Mouse (Mus musculus): ENCODE results near the gene Lman1l. TPM values are rescaled to one million over a fixed set of nuclear protein-coding genes. Genes with fewer than 3 reads are reported as not detected.

The Lman1l gene
- polyA plus RNA-seq, 1 experiment from 2014 or later: not detected

DNA sequence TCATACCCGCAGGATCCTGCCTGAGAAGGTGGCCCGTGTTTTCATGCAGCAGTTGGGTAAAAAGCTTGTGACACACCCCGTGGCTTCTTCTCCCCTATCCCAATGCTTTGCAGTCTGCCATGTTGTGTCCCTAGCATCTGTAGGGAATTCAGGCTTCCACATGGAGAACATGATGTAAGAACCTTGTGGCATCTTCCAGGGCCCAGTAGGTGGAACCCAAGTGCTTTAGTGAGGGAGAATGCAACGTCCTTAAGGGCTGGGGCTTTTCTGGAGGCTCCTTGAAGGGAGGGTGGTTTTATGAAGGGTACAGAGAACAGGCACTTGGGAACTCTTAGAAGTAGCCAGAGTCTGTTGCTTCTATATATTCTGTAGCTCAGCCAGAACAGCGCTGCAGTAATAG, 29.8 kb downstream of the Lman1l start:
- DNase-seq (ENCODE audit: low spot score) (no peak), ATAC-seq (ENCODE audit: insufficient read depth, low FRiP score, low TSS enrichment) (no peak)
- H3K27me3 ChIP-seq (ENCODE audit: control insufficient read depth, insufficient read depth, low read length): no peaks in the 10 kb centered on the region
- no peak overlapping the region for H3K4me2 ChIP-seq (ENCODE audit: low read depth)
- no peak overlapping the region for H3K9ac ChIP-seq (ENCODE audit: low read length)
- H3K9me3 ChIP-seq (ENCODE audit: control insufficient read depth, low read length): no peaks in the 10 kb centered on the region
- H3K4me3 ChIP-seq (ENCODE audit: low read depth, low read length): no peak overlapping the region
- 35% methylated on average over 5 of the region's 5 CpGs for WGBS
- H3K4me1 ChIP-seq (ENCODE audit: control insufficient read depth, insufficient read depth, low read length): peaks cover 13% of the 10 kb centered on the region
- H3K27ac ChIP-seq (ENCODE audit: low read depth, low read length): no peak overlapping the region
- H3K36me3 ChIP-seq (ENCODE audit: control insufficient read depth, insufficient read depth, low read length): peaks cover 2% of the 10 kb centered on the region

DNA sequence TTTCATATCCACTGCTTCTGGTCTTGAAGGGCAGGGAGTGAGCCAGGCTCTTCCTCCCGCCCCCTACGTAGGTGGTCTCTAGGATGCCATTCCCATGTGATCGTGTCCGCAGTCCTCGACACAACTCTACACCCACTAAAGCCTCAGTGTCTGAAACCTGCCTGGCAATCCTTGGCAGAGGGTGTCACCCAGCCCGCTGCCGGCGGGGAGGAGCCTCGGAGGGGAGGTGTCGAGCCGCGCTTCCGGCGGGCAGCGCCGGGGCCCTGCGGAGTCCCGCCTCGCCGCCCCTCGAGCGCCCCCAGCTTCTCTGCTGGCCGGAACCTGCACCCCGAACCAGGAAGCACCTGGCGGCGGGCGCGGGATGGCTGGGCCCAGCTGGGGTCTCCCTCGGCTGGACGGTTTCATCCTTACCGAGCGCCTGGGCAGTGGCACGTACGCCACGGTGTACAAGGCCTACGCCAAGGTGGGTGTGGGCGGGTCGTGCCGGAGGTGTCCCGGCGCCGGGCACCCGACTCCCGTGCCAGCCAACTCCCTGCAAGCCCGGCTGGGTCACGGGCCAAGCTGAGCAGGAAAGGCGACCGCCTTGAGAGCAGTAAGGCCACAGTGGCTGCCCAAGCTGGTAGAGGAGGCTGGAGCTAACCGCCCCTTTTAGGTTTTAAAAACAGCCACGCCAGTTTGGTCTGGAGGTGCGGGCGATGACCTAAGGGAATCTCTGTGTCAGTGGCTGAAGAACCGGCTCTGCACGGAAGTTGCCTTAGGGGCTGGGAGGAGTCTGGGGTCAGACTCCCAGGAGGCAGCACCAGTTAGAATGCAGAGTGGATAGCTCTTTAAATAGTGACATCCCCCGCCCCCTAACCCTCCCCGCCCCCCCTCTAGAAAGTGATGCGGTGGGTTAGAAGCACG, 31.1 kb downstream of the Lman1l start, which contains the start of gene Ulk3:
TSS of gene Ulk3 (plus strand) at position 229 of the 903 bp plus-strand sequence.
- peak within 1 kb of the TSS; percentile 49; the same call in 1 of the 2 replicates for H3K27ac ChIP-seq (ENCODE audit: low read depth, low read length)
- whole genome bisulfite sequencing: under 1% methylated on average over 58 of the region's 58 CpGs
- DNase-seq (ENCODE audit: low spot score) (peak; percentile 79), ATAC-seq (ENCODE audit: insufficient read depth, low FRiP score, low TSS enrichment) (peak; percentile 87)
- no peaks in the 10 kb centered on the region for H3K27me3 ChIP-seq (ENCODE audit: control insufficient read depth, insufficient read depth, low read length)
- peak within 1 kb of the TSS; percentile 94 for H3K4me2 ChIP-seq (ENCODE audit: low read depth)
- peaks cover 2% of the 10 kb centered on the region for H3K36me3 ChIP-seq (ENCODE audit: control insufficient read depth, insufficient read depth, low read length)
- H3K9me3 ChIP-seq (ENCODE audit: control insufficient read depth, low read length): no peaks in the 10 kb centered on the region
- H3K9ac ChIP-seq (ENCODE audit: low read length): peak within 1 kb of the TSS; percentile 60
- peak within 1 kb of the TSS; percentile 63 for H3K4me3 ChIP-seq (ENCODE audit: low read depth, low read length)
- peaks cover 13% of the 10 kb centered on the region for H3K4me1 ChIP-seq (ENCODE audit: control insufficient read depth, insufficient read depth, low read length)

DNA sequence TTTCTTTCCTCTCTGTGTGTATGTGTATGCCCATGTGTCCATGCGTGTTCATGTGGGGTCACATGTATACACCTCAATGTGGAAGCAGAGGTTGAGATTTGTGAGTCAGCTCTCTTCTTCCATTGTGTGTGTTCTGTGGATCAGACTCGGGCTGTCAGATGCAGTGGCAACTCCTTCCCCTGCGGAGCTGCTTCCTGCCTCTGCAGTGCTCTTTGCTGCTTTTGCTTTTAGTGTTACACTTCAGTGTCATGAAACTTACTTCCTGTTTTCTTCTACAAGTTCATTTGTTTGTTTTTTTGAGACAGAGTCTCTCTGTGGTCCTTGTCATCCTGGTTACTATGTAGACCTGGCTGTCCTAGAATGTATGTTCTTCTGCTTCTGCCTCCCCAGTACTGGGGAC, 35.6 kb downstream of the Lman1l start:
- peaks cover 6% of the 10 kb centered on the region; the same call in 1 of the 2 replicates for H3K4me1 ChIP-seq (ENCODE audit: control insufficient read depth, insufficient read depth, low read length)
- ATAC-seq (ENCODE audit: insufficient read depth, low FRiP score, low TSS enrichment) (no peak), DNase-seq (ENCODE audit: low spot score) (no peak)
- peaks cover 5% of the 10 kb centered on the region for H3K36me3 ChIP-seq (ENCODE audit: control insufficient read depth, insufficient read depth, low read length)
- WGBS: 92% methylated on average over 3 of the region's 3 CpGs
- no peak overlapping the region for H3K9ac ChIP-seq (ENCODE audit: low read length)
- no peak overlapping the region for H3K4me2 ChIP-seq (ENCODE audit: low read depth)
- no peaks in the 10 kb centered on the region for H3K9me3 ChIP-seq (ENCODE audit: control insufficient read depth, low read length)
- H3K4me3 ChIP-seq (ENCODE audit: low read depth, low read length): no peak overlapping the region
- no peaks in the 10 kb centered on the region for H3K27me3 ChIP-seq (ENCODE audit: control insufficient read depth, insufficient read depth, low read length)
- H3K27ac ChIP-seq (ENCODE audit: low read depth, low read length): no peak overlapping the region

- Histone ChIP-seq H3K27ac (ENCODE audit: low read depth, low read length) (no peak overlapping the region), H3K4me2 (ENCODE audit: low read depth) (no peak overlapping the region), H3K4me3 (ENCODE audit: low read depth, low read length) (no peak overlapping the region), H3K36me3 (ENCODE audit: control insufficient read depth, insufficient read depth, low read length) (peaks cover 6% of the 10 kb centered on the region), H3K27me3 (ENCODE audit: control insufficient read depth, insufficient read depth, low read length) (no peaks in the 10 kb centered on the region), H3K4me1 (ENCODE audit: control insufficient read depth, insufficient read depth, low read length) (no peaks in the 10 kb centered on the region), H3K9ac (ENCODE audit: low read length) (no peak overlapping the region), H3K9me3 (ENCODE audit: control insufficient read depth, low read length) (no peaks in the 10 kb centered on the region)
- no peak for ATAC-seq (ENCODE audit: insufficient read depth, low FRiP score, low TSS enrichment)
- 85% methylated on average over 6 of the region's 6 CpGs for WGBS
- DNase-seq (ENCODE audit: low spot score): no peak
Observed at GRCm38 (mm10) chr9:57577144-57577849, 43.3 kb downstream of the Lman1l start.

GRCm38 (mm10) chr9:57575577-57575976, 45.0 kb downstream of the Lman1l start:
- Histone ChIP-seq H3K27ac (ENCODE audit: low read depth, low read length) (no peak overlapping the region), H3K9me3 (ENCODE audit: control insufficient read depth, low read length) (no peaks in the 10 kb centered on the region), H3K4me1 (ENCODE audit: control insufficient read depth, insufficient read depth, low read length) (no peaks in the 10 kb centered on the region), H3K27me3 (ENCODE audit: control insufficient read depth, insufficient read depth, low read length) (no peaks in the 10 kb centered on the region), H3K4me3 (ENCODE audit: low read depth, low read length) (no peak overlapping the region), H3K9ac (ENCODE audit: low read length) (no peak overlapping the region), H3K36me3 (ENCODE audit: control insufficient read depth, insufficient read depth, low read length) (peaks cover 3% of the 10 kb centered on the region; the same call in 1 of the 2 replicates), H3K4me2 (ENCODE audit: low read depth) (no peak overlapping the region)
- DNase-seq (ENCODE audit: low spot score) (no peak), ATAC-seq (ENCODE audit: insufficient read depth, low FRiP score, low TSS enrichment) (no peak)
- WGBS: 89% methylated on average over 3 of the region's 3 CpGs

DNA sequence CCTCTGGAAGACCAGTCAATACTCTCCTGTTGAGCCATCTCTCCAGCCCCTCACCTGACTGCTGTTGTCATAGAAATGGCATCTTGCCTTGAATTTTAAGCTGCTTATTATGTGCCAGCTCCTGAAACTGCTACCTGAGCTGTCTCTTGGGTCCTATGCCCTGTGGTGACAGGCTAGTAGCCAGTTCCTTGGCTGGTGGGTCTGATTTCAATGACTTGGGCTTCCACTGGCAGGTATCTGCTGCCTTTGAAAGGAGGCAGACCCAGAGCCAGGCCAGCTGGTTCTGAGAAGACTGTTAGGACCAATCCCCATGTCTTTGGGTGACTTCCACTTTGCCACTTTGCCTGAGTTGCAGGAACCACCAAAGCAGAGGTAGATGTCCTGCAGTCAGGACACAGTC, 46.2 kb downstream of the Lman1l start:
- H3K4me3 ChIP-seq (ENCODE audit: low read depth, low read length): no peak overlapping the region
- DNase-seq (ENCODE audit: low spot score): no peak
- no peaks in the 10 kb centered on the region for H3K9me3 ChIP-seq (ENCODE audit: control insufficient read depth, low read length)
- no peaks in the 10 kb centered on the region for H3K4me1 ChIP-seq (ENCODE audit: control insufficient read depth, insufficient read depth, low read length)
- no peak for ATAC-seq (ENCODE audit: insufficient read depth, low FRiP score, low TSS enrichment)
- H3K4me2 ChIP-seq (ENCODE audit: low read depth): no peak overlapping the region
- H3K9ac ChIP-seq (ENCODE audit: low read length): no peak overlapping the region
- H3K36me3 ChIP-seq (ENCODE audit: control insufficient read depth, insufficient read depth, low read length): peaks cover 6% of the 10 kb centered on the region
- H3K27ac ChIP-seq (ENCODE audit: low read depth, low read length): no peak overlapping the region
- no peaks in the 10 kb centered on the region for H3K27me3 ChIP-seq (ENCODE audit: control insufficient read depth, insufficient read depth, low read length)

GRCm38 (mm10) chr9:57568500-57568899, 52.1 kb downstream of the Lman1l start:
- 94% methylated on average over 6 of the region's 6 CpGs for WGBS
- DNase-seq (ENCODE audit: low spot score): no peak
- Histone ChIP-seq H3K27ac (ENCODE audit: low read depth, low read length) (no peak overlapping the region), H3K4me2 (ENCODE audit: low read depth) (no peak overlapping the region), H3K27me3 (ENCODE audit: control insufficient read depth, insufficient read depth, low read length) (no peaks in the 10 kb centered on the region), H3K36me3 (ENCODE audit: control insufficient read depth, insufficient read depth, low read length) (peaks cover 5% of the 10 kb centered on the region), H3K9me3 (ENCODE audit: control insufficient read depth, low read length) (no peaks in the 10 kb centered on the region), H3K4me3 (ENCODE audit: low read depth, low read length) (no peak overlapping the region), H3K9ac (ENCODE audit: low read length) (no peak overlapping the region), H3K4me1 (ENCODE audit: control insufficient read depth, insufficient read depth, low read length) (no peaks in the 10 kb centered on the region)
- ATAC-seq (ENCODE audit: insufficient read depth, low FRiP score, low TSS enrichment): no peak

DNA sequence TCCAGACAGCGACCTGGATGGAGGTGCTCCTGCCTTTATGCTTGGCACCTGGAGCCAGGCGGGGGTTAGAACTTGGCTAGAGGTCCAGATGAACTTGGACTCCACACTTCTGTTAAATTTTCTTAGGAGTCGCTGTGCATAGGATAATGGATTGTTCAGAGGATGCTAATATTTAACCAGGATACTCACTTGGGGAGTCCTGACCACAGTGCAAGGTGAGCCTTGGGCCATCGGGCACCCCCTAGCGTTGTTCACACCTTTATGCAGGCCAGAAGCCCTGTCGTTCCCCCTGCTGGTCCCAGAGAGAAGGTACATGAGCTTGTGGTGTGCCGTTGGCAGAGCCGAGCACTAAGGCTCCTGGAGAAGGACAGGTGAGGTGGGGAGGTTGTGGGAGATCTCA, 53.7 kb downstream of the Lman1l start:
- no peaks in the 10 kb centered on the region for H3K9me3 ChIP-seq (ENCODE audit: control insufficient read depth, low read length)
- no peak for ATAC-seq (ENCODE audit: insufficient read depth, low FRiP score, low TSS enrichment)
- no peak overlapping the region for H3K4me2 ChIP-seq (ENCODE audit: low read depth)
- peaks cover 5% of the 10 kb centered on the region for H3K36me3 ChIP-seq (ENCODE audit: control insufficient read depth, insufficient read depth, low read length)
- no peak for DNase-seq (ENCODE audit: low spot score)
- H3K4me3 ChIP-seq (ENCODE audit: low read depth, low read length): no peak overlapping the region
- peaks cover 4% of the 10 kb centered on the region; the same call in 1 of the 2 replicates for H3K4me1 ChIP-seq (ENCODE audit: control insufficient read depth, insufficient read depth, low read length)
- no peak overlapping the region for H3K27ac ChIP-seq (ENCODE audit: low read depth, low read length)
- WGBS: 60% methylated on average over 8 of the region's 8 CpGs
- H3K27me3 ChIP-seq (ENCODE audit: control insufficient read depth, insufficient read depth, low read length): no peaks in the 10 kb centered on the region
- H3K9ac ChIP-seq (ENCODE audit: low read length): no peak overlapping the region

Measured in neural tube, embryonic 11.5 days (tissue).